Mouse (Mus musculus) erythroblast, embryonic 14.5 days (primary cell): Measurements from ENCODE around the gene Sec14l3. TPM values are rescaled to one million over a fixed set of nuclear protein-coding genes. Genes with fewer than 3 reads are reported as not detected.

Experiments used
- H3K27me3 ChIP-seq: 2 replicates; pipeline ENCODE4 v1.6.1; 2012; ENCODE audit warnings: inconsistent platforms; ENCODE audit not compliant: control insufficient read depth
- H3K36me3 ChIP-seq: 2 replicates; pipeline ENCODE4 v1.6.1; 2012; ENCODE audit warnings: mild to moderate bottlenecking, inconsistent platforms; ENCODE audit not compliant: control insufficient read depth
- H3K4me1 ChIP-seq: 2 replicates; pipeline ENCODE4 v1.6.1; 2012; ENCODE audit warnings: inconsistent platforms; ENCODE audit not compliant: control insufficient read depth
- H3K4me3 ChIP-seq: replicated peaks from 2 replicates; pipeline ENCODE3; 2012; ENCODE audit warnings: moderate library complexity, mild to moderate bottlenecking, inconsistent platforms
- H3K9me3 ChIP-seq: 2 replicates; pipeline ENCODE4 v1.6.1; 2012; ENCODE audit warnings: low read length, inconsistent platforms, mixed read lengths; ENCODE audit not compliant: control insufficient read depth
- GATA1 ChIP-seq: IDR thresholded peaks from 2 replicates; pipeline ENCODE4 v1.6.1; 2012; ENCODE audit warnings: low read length, inconsistent platforms, mixed read lengths
- TAL1 ChIP-seq: IDR thresholded peaks from 3 replicates; pipeline ENCODE4 v1.6.1; 2012; ENCODE audit warnings: low read length, inconsistent platforms, mixed read lengths
- polyA plus RNA-seq: library from polyadenylated mRNA; stranded (reverse); fragments of >175 nt; gene quantifications from 2 replicates; pipeline ENCODE4 v1.2.3, GENCODE M21; 2012

Gene Sec14l3
- polyA plus RNA-seq, 1 experiment: not detected

DNA sequence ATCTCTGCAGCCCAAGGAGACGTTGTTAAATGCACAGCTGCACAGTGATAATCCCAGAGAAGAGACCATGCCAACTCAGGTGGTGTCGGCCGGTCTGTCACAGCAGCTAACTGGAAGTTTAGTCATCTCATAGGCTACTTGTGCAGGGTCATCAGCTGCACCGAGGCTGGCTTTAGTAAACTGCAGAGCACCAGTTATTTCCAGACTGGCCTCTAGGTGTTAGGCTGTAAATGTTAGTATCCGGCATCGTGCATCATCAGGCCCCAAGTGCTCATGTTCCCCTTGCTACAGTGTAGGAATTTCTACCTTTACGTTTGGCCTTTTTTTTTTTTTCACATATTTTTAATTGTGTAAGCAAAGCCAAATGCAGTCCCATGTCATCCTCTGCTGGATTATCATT is 31.2 kb upstream of the Sec14l3 start:
- Histone ChIP-seq H3K36me3 (no peaks in the 10 kb centered on the region), H3K4me1 (no peaks in the 10 kb centered on the region), H3K9me3 (no peaks in the 10 kb centered on the region), H3K4me3 (no peak overlapping the region), H3K27me3 (no peaks in the 10 kb centered on the region)
- no peak for TF ChIP-seq TAL1

DNA sequence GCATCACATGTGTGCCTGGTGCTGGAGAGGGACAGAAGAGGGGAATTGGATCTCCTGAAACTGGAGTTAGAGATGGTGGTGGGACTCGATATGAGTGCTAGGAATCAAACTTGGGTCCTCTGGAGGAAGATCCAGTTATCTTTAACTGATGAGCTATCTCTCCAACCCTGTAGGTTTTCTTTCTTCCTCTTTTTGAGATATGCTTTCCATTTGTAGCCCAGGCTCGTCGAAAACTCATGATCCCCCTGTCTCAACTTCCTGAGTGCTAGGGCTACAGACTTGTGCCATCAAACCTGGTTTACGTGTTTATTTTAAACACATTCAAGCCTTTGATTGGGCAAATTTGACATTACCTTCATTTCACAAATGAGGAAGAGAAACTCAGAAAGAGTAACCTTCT is 30.5 kb upstream of the Sec14l3 start:
- Histone ChIP-seq H3K4me1 (no peaks in the 10 kb centered on the region), H3K36me3 (no peaks in the 10 kb centered on the region), H3K4me3 (no peak overlapping the region), H3K27me3 (no peaks in the 10 kb centered on the region), H3K9me3 (no peaks in the 10 kb centered on the region)
- no peak for TF ChIP-seq GATA1
- no peak for TF ChIP-seq TAL1

DNA sequence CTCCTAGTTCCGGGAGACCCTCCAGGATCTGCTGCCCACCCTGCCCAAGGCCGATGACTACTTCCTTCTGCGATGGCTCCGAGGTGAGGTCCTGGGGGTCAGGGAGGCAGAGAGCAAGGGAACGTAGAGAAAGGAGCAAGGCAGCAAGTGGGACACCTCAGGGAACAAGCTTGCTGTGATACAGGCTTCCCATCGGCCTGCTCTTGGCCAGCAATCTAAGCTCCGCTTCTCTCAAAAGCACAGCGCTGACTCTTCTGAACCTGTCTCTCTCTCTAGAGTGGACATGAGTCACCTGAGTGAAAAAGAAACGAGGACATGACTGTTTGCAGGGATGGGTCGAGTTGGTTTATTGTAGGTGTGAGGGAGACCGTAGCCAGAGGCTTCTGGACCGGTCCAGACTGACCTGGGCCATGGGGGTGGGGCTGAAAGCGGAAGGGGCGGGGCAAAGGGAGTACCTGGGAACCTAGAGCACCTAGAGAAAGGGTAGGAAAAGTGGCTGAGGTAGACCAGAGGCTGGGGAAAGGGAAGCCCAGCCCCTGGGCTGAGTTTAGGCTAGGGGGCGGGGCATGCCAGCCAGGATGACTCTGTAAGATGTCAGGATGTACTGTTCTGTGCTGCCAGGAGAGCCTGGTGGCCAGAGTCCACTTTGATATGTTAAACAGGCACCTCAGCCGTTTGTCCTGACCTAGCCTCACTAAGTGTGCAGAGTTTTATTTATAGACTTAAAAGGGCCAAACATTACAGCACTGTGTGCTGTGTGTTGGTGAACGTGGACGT is 29.3 kb upstream of the Sec14l3 start:
- no peaks in the 10 kb centered on the region for H3K36me3 ChIP-seq
- no peaks in the 10 kb centered on the region for H3K9me3 ChIP-seq
- no peaks in the 10 kb centered on the region for H3K4me1 ChIP-seq
- TF ChIP-seq TAL1 (no peak), GATA1 (no peak)
- no peak overlapping the region for H3K4me3 ChIP-seq
- H3K27me3 ChIP-seq: no peaks in the 10 kb centered on the region

DNA sequence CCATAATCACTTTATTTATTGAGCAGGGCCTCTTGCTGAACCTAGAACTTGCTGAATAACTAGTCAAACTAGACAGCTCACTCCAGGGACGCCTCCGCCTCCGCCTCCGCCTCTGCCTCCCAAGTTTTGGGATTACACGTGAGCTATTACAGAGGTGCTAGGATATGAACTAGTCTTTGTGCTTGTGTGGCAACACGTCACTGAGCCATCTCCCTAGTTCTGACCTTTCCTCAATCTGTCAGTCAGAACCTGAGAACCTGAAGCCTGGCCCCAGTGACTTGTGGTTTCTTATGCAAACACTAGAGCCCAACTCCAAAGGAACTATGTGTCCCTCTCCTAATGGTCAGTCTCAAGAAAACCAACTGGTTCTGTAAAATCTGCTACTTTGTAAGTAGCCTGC is 28.7 kb upstream of the Sec14l3 start:
- TF ChIP-seq GATA1: no peak
- no peak for TF ChIP-seq TAL1
- H3K36me3 ChIP-seq: no peaks in the 10 kb centered on the region
- H3K9me3 ChIP-seq: no peaks in the 10 kb centered on the region
- no peaks in the 10 kb centered on the region for H3K4me1 ChIP-seq
- H3K4me3 ChIP-seq: no peak overlapping the region
- H3K27me3 ChIP-seq: no peaks in the 10 kb centered on the region

DNA sequence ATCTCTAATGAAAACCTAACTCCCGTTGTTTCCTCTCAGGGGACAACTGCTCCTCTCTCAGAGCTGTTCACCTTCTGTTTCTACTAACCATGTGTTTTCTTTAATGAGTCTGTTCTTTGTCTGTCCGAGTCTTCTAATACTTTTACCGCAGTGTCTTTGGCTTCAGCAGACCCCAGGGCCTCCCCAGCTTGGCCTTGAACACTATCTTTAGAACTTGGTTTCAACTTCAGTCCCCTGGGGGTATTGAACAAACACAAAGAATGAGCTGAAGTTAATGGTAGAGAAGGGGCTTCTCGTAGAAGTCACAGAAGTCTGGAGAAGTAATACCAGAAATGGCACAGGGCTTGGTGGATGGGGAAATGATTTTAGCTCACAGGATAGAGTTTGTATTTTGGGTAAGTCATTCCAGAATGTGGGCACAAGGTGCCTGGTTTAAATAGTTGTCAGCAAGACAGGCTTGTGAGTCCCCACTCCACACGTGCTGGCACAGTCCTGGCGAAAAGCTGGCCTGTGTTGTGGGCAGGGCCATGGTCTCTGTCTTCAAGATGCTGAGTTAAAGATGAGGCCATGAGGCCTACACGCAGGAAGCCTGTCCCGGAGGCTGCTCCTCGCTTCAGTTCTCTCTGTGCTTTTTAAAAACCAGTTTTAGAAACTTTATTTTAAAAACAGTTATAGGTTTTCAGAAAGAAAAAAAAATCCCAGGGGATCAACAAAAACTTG is 28.1 kb upstream of the Sec14l3 start:
- no peaks in the 10 kb centered on the region for H3K36me3 ChIP-seq
- H3K9me3 ChIP-seq: no peaks in the 10 kb centered on the region
- no peak overlapping the region for H3K4me3 ChIP-seq
- no peak for TF ChIP-seq GATA1
- TF ChIP-seq TAL1: no peak
- no peaks in the 10 kb centered on the region for H3K4me1 ChIP-seq
- H3K27me3 ChIP-seq: no peaks in the 10 kb centered on the region

DNA sequence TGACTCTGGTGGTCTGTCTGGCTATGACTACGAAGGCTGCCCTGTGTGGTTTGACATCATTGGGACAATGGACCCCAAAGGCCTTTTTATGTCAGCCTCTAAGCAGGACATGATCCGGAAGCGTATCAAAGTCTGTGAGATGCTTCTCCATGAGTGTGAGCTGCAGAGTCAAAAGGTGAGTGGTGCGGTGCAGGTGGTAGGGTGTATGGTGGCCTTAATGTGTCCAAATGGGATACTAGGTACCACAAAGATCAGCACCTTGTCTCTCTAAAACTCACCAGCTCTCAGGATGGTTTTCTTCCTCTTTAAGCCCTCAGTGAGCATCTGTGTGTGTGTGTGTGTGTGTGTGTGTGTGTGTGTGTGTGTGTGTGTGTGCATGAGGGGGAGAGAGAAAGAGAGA is 24.7 kb upstream of the Sec14l3 start:
- Histone ChIP-seq H3K4me1 (no peaks in the 10 kb centered on the region), H3K9me3 (no peaks in the 10 kb centered on the region), H3K27me3 (no peaks in the 10 kb centered on the region), H3K4me3 (no peak overlapping the region), H3K36me3 (no peaks in the 10 kb centered on the region)
- TF ChIP-seq TAL1: no peak
- TF ChIP-seq GATA1: no peak

DNA sequence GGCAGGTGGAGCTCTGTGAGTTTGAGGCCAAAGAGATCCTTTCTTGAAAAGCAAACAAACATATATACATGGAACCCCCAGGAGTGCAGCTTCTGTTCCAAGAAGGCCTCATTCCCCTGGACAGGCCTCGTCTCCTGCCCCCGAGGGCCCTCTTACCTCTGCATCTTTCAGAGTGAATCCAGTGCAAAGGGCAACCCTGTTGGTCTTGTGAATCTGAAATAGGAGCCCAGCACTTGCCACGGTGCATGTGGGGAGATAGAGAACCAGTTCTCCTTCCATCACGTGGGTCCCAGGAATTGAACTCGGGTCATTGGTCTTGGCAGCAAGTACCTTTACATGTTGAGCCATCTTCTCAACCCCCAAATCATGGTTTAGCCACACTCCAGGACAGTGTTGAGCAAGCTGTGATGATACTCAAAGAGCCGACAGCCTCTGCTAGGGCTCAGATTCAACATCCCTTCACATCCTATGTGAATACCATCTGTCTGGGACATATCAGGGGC is 23.5 kb upstream of the Sec14l3 start:
- Histone ChIP-seq H3K9me3 (no peaks in the 10 kb centered on the region), H3K36me3 (no peaks in the 10 kb centered on the region), H3K4me3 (no peak overlapping the region), H3K27me3 (no peaks in the 10 kb centered on the region), H3K4me1 (no peaks in the 10 kb centered on the region)
- TF ChIP-seq TAL1: no peak
- no peak for TF ChIP-seq GATA1

DNA sequence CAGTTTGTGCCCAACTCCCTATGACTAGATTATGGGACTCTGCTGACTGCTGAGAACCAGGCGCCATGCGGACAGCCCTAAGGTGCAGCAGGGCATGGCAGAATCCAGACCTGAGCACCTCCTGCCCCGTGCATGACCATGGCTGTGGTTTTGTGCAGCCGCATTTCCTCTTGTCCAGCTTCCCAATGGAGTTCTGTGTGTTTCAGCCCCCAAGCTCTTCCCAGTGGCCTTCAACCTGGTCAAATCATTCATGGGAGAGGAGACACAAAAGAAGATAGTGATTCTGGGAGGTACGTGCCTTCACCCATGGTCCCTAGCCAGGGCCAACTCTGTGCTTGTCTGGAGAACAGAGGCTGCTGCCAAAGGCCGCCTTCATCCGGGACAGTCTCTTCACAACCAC is 21.6 kb upstream of the Sec14l3 start:
- Histone ChIP-seq H3K9me3 (no peaks in the 10 kb centered on the region), H3K36me3 (no peaks in the 10 kb centered on the region), H3K4me1 (no peaks in the 10 kb centered on the region), H3K27me3 (no peaks in the 10 kb centered on the region), H3K4me3 (no peak overlapping the region)
- no peak for TF ChIP-seq GATA1
- TF ChIP-seq TAL1: no peak

DNA sequence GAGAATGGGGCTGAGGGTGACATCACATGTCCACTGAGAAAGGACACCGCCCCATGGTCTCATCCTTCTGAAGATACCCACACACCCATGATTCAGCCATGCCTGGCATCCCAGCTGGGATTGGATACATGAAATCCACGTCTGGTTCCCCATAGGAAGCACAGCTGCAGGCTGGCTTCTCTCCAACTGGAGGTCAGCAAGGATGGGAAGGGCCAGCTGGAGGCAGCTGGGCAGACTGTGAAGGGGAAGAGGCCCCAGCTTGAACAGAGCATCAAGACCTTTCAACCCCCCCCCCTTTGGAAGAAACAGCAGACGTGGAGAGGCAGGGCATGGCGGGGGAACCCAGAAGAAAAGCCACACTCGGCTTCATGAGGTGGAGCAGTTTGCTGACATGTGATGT is 18.1 kb upstream of the Sec14l3 start:
- no peak for TF ChIP-seq TAL1
- no peak for TF ChIP-seq GATA1
- no peak overlapping the region for H3K4me3 ChIP-seq
- H3K9me3 ChIP-seq: 0 out of 2 replicates have a peak, but pooled peaks cover 2% of the 10 kb centered on the region
- no peaks in the 10 kb centered on the region for H3K4me1 ChIP-seq
- H3K27me3 ChIP-seq: no peaks in the 10 kb centered on the region
- H3K36me3 ChIP-seq: no peaks in the 10 kb centered on the region
